Mouse (Mus musculus) CH12.LX (cell line): ENCODE data around the gene Rabgap1. TPM values are rescaled to one million over a fixed set of nuclear protein-coding genes. Genes with fewer than 3 reads are reported as not detected.

Source experiments
- DNase-seq: peaks from one replicate; pipeline ENCODE4 v3.0.0-alpha.2; 2013; ENCODE audit errors: extremely low read depth
- H3K27ac ChIP-seq: 2 replicates; pipeline ENCODE4 v1.5.1; 2012; ENCODE audit warnings: low read depth, mild to moderate bottlenecking, control low read depth, moderate library complexity; ENCODE audit not compliant: insufficient read depth
- H3K27me3 ChIP-seq: replicated peaks from 2 replicates; pipeline ENCODE3; 2012; ENCODE audit warnings: inconsistent platforms
- H3K36me3 ChIP-seq, 2 experiments: replicated peaks in 1 of 2; 2 replicates each; pipeline versions ENCODE3 to v1.6.1; 2012; ENCODE audit warnings: inconsistent platforms in 1 of 2, low read length in 1 of 2, mild to moderate bottlenecking in 1 of 2, mixed read lengths in 1 of 2, moderate library complexity in 1 of 2; ENCODE audit not compliant: control insufficient read depth in 1 of 2, insufficient read depth in 1 of 2
- H3K4me1 ChIP-seq, 2 experiments: 2 replicates each; pipeline ENCODE4 v1.6.1; 2012; ENCODE audit warnings: inconsistent platforms in 1 of 2, moderate library complexity in 1 of 2; ENCODE audit not compliant: insufficient read depth in 2 of 2, control insufficient read depth in 1 of 2
- H3K4me2 ChIP-seq: 2 replicates; pipeline ENCODE4 v1.6.1; 2012; ENCODE audit warnings: low read depth, mild to moderate bottlenecking, control low read depth; ENCODE audit not compliant: poor library complexity, insufficient read depth, severe bottlenecking
- H3K4me3 ChIP-seq, 3 experiments: fragments of 150-350 bp in 1 of 3; sonication (generic) in 1 of 3; replicated peaks in 1 of 3; 2 replicates each; pipeline versions ENCODE3 to v1.5.1; 2011 to 2012; ENCODE audit warnings: low read depth in 2 of 3, low read length in 2 of 3, mild to moderate bottlenecking in 2 of 3, moderate library complexity in 2 of 3, control low read depth in 1 of 3, improper control_type of control experiment in 1 of 3, inconsistent platforms in 1 of 3, mixed read lengths in 1 of 3; ENCODE audit not compliant: poor library complexity in 1 of 3
- H3K79me2 ChIP-seq: replicated peaks from 2 replicates; pipeline ENCODE4 v1.6.1; 2012; ENCODE audit warnings: mild to moderate bottlenecking, moderate library complexity; ENCODE audit not compliant: control insufficient read depth, poor library complexity, insufficient read depth, severe bottlenecking; ENCODE audit errors: extremely low read depth
- H3K9ac ChIP-seq: 2 replicates; pipeline ENCODE4 v1.6.1; 2012; ENCODE audit warnings: low read depth, mild to moderate bottlenecking, control low read depth, moderate library complexity; ENCODE audit not compliant: insufficient read depth
- H3K9me3 ChIP-seq: replicated peaks from 2 replicates; pipeline ENCODE3; 2012; ENCODE audit warnings: low read length, inconsistent platforms, mixed read lengths
- BHLHE40 ChIP-seq: IDR thresholded peaks from 2 replicates; pipeline ENCODE4 v1.6.1; 2011; ENCODE audit warnings: mild to moderate bottlenecking, low read depth, low read length, improper control_type of control experiment
- CHD1 ChIP-seq: IDR thresholded peaks from 2 replicates; pipeline ENCODE4 v1.6.1; 2012; ENCODE audit warnings: low read depth, low read length, improper control_type of control experiment, inconsistent platforms
- E2F4 ChIP-seq: IDR thresholded peaks from 2 replicates; pipeline ENCODE4 v1.6.1; 2011; ENCODE audit warnings: low read depth, low read length, improper control_type of control experiment; ENCODE audit not compliant: insufficient replicate concordance
- ELF1 ChIP-seq: IDR thresholded peaks from 2 replicates; pipeline ENCODE4 v1.6.1; 2014; ENCODE audit warnings: low read depth, mild to moderate bottlenecking, inconsistent platforms, low read length, improper control_type of control experiment
- EP300 ChIP-seq: IDR thresholded peaks from 2 replicates; pipeline ENCODE4 v1.6.1; 2011; ENCODE audit warnings: low read length, improper control_type of control experiment
- ETS1 ChIP-seq: conservative IDR thresholded peaks from 2 replicates; pipeline ENCODE4 v1.6.1; 2012; ENCODE audit warnings: low read depth, mild to moderate bottlenecking, inconsistent platforms, low read length, improper control_type of control experiment, moderate library complexity
- GABPA ChIP-seq: IDR thresholded peaks from 2 replicates; pipeline ENCODE4 v1.6.1; 2012; ENCODE audit warnings: low read depth, low read length, improper control_type of control experiment, inconsistent platforms; ENCODE audit not compliant: insufficient replicate concordance
- HCFC1 ChIP-seq: IDR thresholded peaks from 2 replicates; pipeline ENCODE4 v1.6.1; 2012; ENCODE audit warnings: low read depth, mild to moderate bottlenecking, inconsistent platforms, low read length, improper control_type of control experiment
- JUN ChIP-seq: IDR thresholded peaks from 2 replicates; pipeline ENCODE4 v1.6.1; 2011; ENCODE audit warnings: low read depth, mild to moderate bottlenecking, low read length, improper control_type of control experiment, moderate library complexity; ENCODE audit not compliant: insufficient read depth
- KAT2A ChIP-seq: IDR thresholded peaks from 2 replicates; pipeline ENCODE4 v1.6.1; 2012; ENCODE audit warnings: low read length, improper control_type of control experiment, inconsistent platforms; ENCODE audit not compliant: insufficient replicate concordance
- MAX ChIP-seq: IDR thresholded peaks from 2 replicates; pipeline ENCODE4 v1.6.1; 2011; ENCODE audit warnings: low read length, improper control_type of control experiment
- MEF2A ChIP-seq: IDR thresholded peaks from 2 replicates; pipeline ENCODE4 v1.6.1; 2014; ENCODE audit warnings: low read depth, mild to moderate bottlenecking, inconsistent platforms, low read length, improper control_type of control experiment, borderline replicate concordance
- MXI1 ChIP-seq: IDR thresholded peaks from 2 replicates; pipeline ENCODE4 v1.6.1; 2011; ENCODE audit warnings: mild to moderate bottlenecking, low read depth, low read length, improper control_type of control experiment
- MYC ChIP-seq: IDR thresholded peaks from 2 replicates; pipeline ENCODE4 v1.6.1; 2011; ENCODE audit warnings: low read depth, mild to moderate bottlenecking, improper control_type of control experiment, low read length
- NELFE ChIP-seq: IDR thresholded peaks from 2 replicates; pipeline ENCODE4 v1.6.1; 2011; ENCODE audit warnings: low read depth, low read length, improper control_type of control experiment
- NRF1 ChIP-seq: IDR thresholded peaks from 2 replicates; pipeline ENCODE4 v1.6.1; 2014; ENCODE audit warnings: low read depth, mild to moderate bottlenecking, inconsistent platforms, low read length, improper control_type of control experiment, moderate library complexity
- PAX5 ChIP-seq: IDR thresholded peaks from 2 replicates; pipeline ENCODE4 v1.6.1; 2012; ENCODE audit warnings: low read length, inconsistent platforms, mixed read lengths
- RAD21 ChIP-seq: IDR thresholded peaks from 2 replicates; pipeline ENCODE4 v1.6.1; 2011; ENCODE audit warnings: low read depth, mild to moderate bottlenecking, low read length, improper control_type of control experiment, moderate library complexity
- SIN3A ChIP-seq: IDR thresholded peaks from 2 replicates; pipeline ENCODE4 v1.6.1; 2012; ENCODE audit warnings: low read length, improper control_type of control experiment, inconsistent platforms
- SMC3 ChIP-seq: IDR thresholded peaks from 2 replicates; pipeline ENCODE4 v1.6.1; 2011; ENCODE audit warnings: low read depth, low read length, improper control_type of control experiment
- UBTF ChIP-seq: IDR thresholded peaks from 2 replicates; pipeline ENCODE4 v1.6.1; 2012; ENCODE audit warnings: low read depth, mild to moderate bottlenecking, inconsistent platforms, low read length, improper control_type of control experiment, moderate library complexity
- USF2 ChIP-seq: conservative IDR thresholded peaks from 2 replicates; pipeline ENCODE4 v1.6.1; 2011; ENCODE audit warnings: low read depth, low read length, improper control_type of control experiment
- ZC3H11A ChIP-seq: IDR thresholded peaks from 2 replicates; pipeline ENCODE4 v1.6.1; 2012; ENCODE audit warnings: low read depth, mild to moderate bottlenecking, inconsistent platforms, low read length, improper control_type of control experiment
- ZKSCAN1 ChIP-seq: IDR thresholded peaks from 2 replicates; pipeline ENCODE4 v1.6.1; 2012; ENCODE audit warnings: low read depth, inconsistent platforms, low read length, improper control_type of control experiment, borderline replicate concordance
- dilution Hi-C: fragments of 300-500 bp; cut with MboI; formaldehyde crosslinking; loops from 2 replicates; pipeline ENCODE4 v1.14.3; 2020; ENCODE audit warnings: low sequenced_read_pairs; ENCODE audit not compliant: extremely low pct_unique_long_range_greater_than_20kb, extremely low pct_ligation_motif_present
- in situ Hi-C: fragments of 300-500 bp; cut with MboI; formaldehyde crosslinking; loops from 3 replicates; pipeline ENCODE4 v1.14.3; 2019; ENCODE audit warnings: low sequenced_read_pairs, low pct_ligation_motif_present, low pct_unique_long_range_greater_than_20kb, mixed read lengths
- polyA plus RNA-seq: library from polyadenylated mRNA; unstranded; fragments of >175 nt; gene quantifications from 2 replicates; pipeline ENCODE4 v1.2.1, GENCODE M21; 2012; ENCODE audit warnings: low read depth; ENCODE audit not compliant: insufficient read length
- total RNA-seq, 2 experiments: library from RNA; depleted of rRNA; stranded (reverse); fragments of 300-350 nt in 1 of 2; fragments of >200 nt in 1 of 2; gene quantifications; 2 replicates each; pipeline ENCODE4 v1.2.3; 2012 to 2014

Gene Rabgap1
- total and polyA plus RNA-seq, 3 experiments, result 16.6 to 21.9 (median 19.4) TPM

GRCm38 (mm10) chr2:37486408-37486807, 43.3 kb downstream of the Rabgap1 start:
- Histone ChIP-seq H3K9me3 (no peaks in the 10 kb centered on the region), H3K4me3 (no peak overlapping the region), H3K9ac (no peak overlapping the region), H3K4me2 (no peak overlapping the region), H3K4me1 (no peaks in the 10 kb centered on the region), H3K36me3 (peaks cover 34 to 61% of the 10 kb centered on the region in 2 experiments), H3K27me3 (no peaks in the 10 kb centered on the region), H3K27ac (no peak overlapping the region), H3K79me2 (no peaks in the 10 kb centered on the region)
- in situ Hi-C loops, result no loop called here
- no peak for TF ChIP-seq GABPA
- no peak for TF ChIP-seq NRF1
- no peak for TF ChIP-seq MYC
- TF ChIP-seq ETS1, result no peak
- no peak for TF ChIP-seq RAD21
- no peak for TF ChIP-seq HCFC1
- TF ChIP-seq JUN, result no peak
- TF ChIP-seq SIN3A, result no peak
- TF ChIP-seq CHD1, result no peak
- no peak for TF ChIP-seq ZKSCAN1
- TF ChIP-seq ELF1, result no peak
- no peak for TF ChIP-seq KAT2A
- no peak for TF ChIP-seq BHLHE40
- no peak for TF ChIP-seq MEF2A
- dilution Hi-C loops, result no loop called here
- no peak for DNase-seq

- Histone ChIP-seq H3K4me1 (no peaks in the 10 kb centered on the region), H3K4me3 (no peak overlapping the region), H3K9me3 (no peaks in the 10 kb centered on the region), H3K79me2 (no peaks in the 10 kb centered on the region), H3K27ac (no peak overlapping the region), H3K36me3 (peaks cover 32 to 68% of the 10 kb centered on the region in 2 experiments), H3K9ac (no peak overlapping the region), H3K27me3 (no peaks in the 10 kb centered on the region), H3K4me2 (no peak overlapping the region)
- no peak for DNase-seq
- dilution Hi-C loops, result no loop called here
- in situ Hi-C loops, result no loop called here
- TF ChIP-seq SIN3A (no peak), MXI1 (no peak), PAX5 (no peak), ZC3H11A (no peak), ZKSCAN1 (no peak), KAT2A (no peak), SMC3 (no peak), CHD1 (no peak), NELFE (no peak), GABPA (no peak), MAX (no peak), EP300 (no peak), E2F4 (no peak), ETS1 (no peak), HCFC1 (no peak), MYC (no peak), UBTF (no peak), RAD21 (no peak), USF2 (no peak)
These were observed 45.9 kb downstream of the Rabgap1 start for GRCm38 (mm10) chr2:37488956-37489355.
